Mouse (Mus musculus) heart, adult 2 months (tissue): ENCODE measurements around the gene Cdh16.

Experiments
- CTCF ChIP-seq: fragments of 200-600 bp; IDR thresholded peaks from 2 replicates; pipeline ENCODE4 v1.8.1; 2022; ENCODE audit warnings: antibody characterized with exemption, mild to moderate bottlenecking, moderate library complexity
- EP300 ChIP-seq: fragments of 200-500 bp; IDR thresholded peaks from 2 replicates; pipeline ENCODE4 v1.6.1; 2011; ENCODE audit warnings: low read depth, low read length, control low read depth; ENCODE audit not compliant: insufficient read depth

DNA sequence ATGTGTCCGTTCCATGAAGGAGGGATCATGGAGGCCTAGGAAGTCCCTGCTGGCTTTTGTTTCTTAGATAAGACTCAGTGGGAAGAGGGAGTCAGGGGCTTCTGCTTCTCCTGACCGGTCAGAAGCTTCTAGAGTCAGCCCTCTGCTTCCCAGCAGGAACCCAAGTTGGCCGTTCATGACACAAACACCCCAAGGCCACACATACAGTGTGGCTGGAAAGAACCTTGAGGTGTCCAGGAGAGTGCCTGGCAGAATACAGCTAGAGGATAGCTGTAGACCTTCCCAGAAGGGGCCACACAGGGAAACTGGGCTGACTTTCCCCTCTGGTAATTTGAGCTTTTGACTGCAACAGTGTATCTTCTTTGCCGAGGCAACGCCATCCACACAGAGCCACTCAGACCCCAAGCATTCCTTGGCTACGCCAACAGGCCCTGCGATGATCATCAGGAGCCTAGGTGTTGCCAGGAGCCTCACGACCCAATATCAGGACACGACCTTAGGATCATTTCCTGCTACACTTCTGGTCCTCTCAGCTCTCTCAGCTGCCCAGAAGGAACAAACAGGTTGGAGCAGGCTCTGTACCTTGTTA, 9.1 kb upstream of the Cdh16 start:
- TF ChIP-seq EP300 (0 out of 2 replicates have a peak, but pooled peaks have one; percentile 64), CTCF (no peak)
